Mouse (Mus musculus) embryo, embryonic 11 days (tissue): Measurements from ENCODE around the gene Hopx.
A peak's percentile ranks its signal among the peaks of the same experiment; 100 is the strongest.

Source experiments
- DNase-seq: peaks from one replicate; pipeline ENCODE4 v3.0.0-alpha.2; 2015

Gene Hopx

GRCm38 (mm10) chr5:77060363-77060762 is 54.6 kb downstream of the Hopx start:
- DNase-seq, result peak; percentile 5

GRCm38 (mm10) chr5:77056881-77057440 is 58.0 kb downstream of the Hopx start:
- no peak for DNase-seq

- DNase-seq, result no peak
Measured at GRCm38 (mm10) chr5:77052616-77053015, 62.3 kb downstream of the Hopx start.

GRCm38 (mm10) chr5:77044362-77044761 is 70.6 kb downstream of the Hopx start:
- no peak for DNase-seq

GRCm38 (mm10) chr5:77039391-77039790 is 75.5 kb downstream of the Hopx start:
- DNase-seq, result no peak

- DNase-seq, result no peak
Measured at GRCm38 (mm10) chr5:77038451-77038850, 76.5 kb downstream of the Hopx start.
